Mouse (Mus musculus): Measurements from ENCODE around the gene Ano4.

Gene Ano4

DNA sequence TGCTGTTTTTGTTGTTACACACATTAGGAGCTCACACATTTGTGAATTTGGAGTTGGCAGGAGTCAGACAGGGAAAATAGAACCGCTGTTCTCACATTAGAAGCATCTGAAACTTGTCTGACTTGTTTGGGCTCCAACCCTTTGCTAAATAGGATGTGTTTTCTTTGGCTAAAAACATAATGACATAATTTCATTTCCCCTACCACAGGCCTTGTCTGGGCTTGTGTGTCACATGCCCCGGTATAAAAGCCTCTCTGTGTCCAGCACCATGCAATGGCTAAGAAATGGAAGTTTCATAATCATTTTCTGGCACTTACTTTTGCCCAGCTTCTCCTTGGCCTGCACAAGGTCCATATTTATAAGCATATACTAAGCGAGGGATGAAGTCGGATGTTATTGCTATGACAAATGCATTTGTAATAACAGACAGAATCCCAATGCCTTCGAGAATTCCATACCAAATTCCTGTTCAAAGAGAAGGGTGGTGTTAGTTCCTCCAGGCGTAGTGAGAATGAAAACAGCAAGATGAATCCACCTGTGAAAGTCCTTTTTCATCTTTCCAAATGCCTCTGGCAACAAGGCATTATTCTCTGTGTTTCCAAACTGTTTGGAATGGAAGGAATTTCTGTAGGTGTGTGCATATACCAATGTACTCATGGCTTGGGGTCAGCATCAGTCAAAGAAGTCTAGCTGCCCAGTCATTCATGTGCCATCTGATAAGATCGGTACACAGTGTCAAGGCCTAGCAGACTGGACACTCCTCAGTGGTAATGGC lies 373.4 kb downstream of the Ano4 start:
- in situ Hi-C loops (cut with MboI; ENCODE audit: low sequenced_read_pairs) = no loop called here

DNA sequence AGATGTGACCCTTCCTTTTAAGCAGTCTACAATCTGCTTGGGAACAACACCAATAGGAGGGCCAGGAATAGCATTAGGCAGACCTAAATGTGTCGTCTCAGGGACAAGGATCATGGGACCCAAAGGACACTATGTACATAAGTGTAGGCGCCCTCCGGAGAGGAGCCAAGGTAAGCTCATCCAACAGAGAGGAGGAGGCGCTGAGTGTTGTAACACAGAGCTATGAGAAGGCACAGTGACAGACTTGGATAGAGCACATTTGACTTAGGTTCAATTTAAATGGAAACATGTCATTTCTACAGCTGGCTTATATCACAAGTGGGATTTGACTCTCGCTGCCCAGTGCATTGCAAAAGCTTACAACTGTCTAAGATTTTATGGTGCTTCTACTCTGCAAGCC lies 376.0 kb downstream of the Ano4 start:
- in situ Hi-C loops (cut with MboI; ENCODE audit: low sequenced_read_pairs) = no loop called here

DNA sequence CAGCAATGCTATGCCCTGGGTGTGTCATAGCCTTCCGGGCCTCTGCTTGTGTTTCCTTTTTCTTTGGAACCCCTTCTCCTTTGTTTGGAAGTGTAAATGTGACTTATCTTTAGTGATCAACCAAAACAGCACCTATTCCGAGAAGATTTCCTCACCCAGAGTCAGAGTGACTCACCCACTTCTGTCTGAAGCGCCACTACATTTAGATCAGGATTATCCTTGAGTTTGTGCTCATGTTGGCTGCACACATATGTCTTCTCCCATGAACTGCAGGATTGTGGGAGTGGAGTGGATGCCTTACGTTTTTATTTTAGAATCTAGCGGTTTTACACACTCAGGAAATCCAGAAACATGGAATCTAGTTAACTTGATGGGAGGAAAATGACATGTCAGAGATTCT lies 383.8 kb downstream of the Ano4 start:
- in situ Hi-C loops (cut with MboI; ENCODE audit: low sequenced_read_pairs) = no loop called here

DNA sequence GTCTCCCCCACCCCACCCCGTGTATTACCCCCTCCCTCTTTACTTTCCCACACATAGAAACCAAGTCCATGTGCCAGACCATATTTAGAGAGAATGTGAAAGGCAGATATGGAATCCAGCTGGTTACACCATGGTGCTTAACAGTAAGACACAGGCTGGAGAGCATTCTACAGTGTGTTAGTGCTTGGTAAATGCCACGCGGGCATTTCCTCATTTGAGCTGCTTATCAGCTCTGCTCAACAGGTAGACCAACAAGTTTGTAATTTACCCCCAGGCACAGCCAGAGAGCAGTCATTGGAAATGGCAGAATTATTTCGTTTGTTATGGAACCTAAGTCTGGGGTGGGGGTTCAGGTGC lies 394.3 kb downstream of the Ano4 start:
- in situ Hi-C loops (cut with MboI; ENCODE audit: low sequenced_read_pairs) = no loop called here

DNA sequence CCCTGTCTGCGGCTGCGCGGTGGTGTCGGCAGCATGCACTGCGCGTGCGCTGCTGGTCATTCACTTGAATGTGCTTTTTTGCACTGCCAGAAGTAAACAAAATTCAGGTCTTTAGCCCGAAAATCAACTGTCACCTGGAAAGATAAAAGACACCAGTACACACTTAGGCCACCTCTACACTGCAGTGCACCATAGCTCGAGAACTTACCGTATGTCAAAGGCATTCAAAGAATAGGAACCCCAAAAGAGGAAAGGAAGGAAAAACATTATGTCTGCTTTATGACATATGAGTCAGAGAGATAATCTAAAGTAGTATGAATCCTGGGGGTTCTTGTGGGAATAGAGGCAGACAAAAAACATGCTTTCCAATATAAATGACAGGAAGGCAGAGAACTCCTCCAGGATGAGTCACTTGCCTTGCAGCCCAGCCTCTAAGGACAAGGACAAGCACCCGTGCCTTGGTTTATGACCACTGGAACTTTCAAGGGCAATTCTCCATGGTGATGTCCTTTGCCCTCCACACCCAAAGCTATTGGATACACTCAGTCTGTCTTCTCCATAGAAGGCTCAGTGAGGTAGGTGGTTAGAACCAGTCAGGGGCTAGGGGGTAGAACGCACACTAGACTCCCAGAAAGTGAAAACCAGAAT lies 394.8 kb downstream of the Ano4 start:
- in situ Hi-C loops (cut with MboI; ENCODE audit: low sequenced_read_pairs) = no loop called here
